Mouse (Mus musculus) layer of hippocampus, postnatal 10 days (tissue): ENCODE data around the gene Rex1bd. TPM values are rescaled to one million over a fixed set of nuclear protein-coding genes. Genes with fewer than 3 reads are reported as not detected.
A peak's percentile ranks its signal among the peaks of the same experiment; 100 is the strongest.

Experiments
- DNase-seq, 2 experiments: peaks; one replicate each; pipeline ENCODE4 v3.0.0; 2021; ENCODE audit warnings: low spot score in 2 of 2
- total RNA-seq, 2 experiments: library from RNA; stranded (reverse); gene quantifications; 2 replicates each; pipeline ENCODE4 v1.2.3; 2021

Rex1bd gene
- total RNA-seq, 2 experiments from 2014 or later = 97.8 to 106 TPM

- no peak for DNase-seq
Observed at GRCm38 (mm10) chr8:70482943-70483342, 23.6 kb downstream of the Rex1bd start.

- no peak for DNase-seq
Observed at GRCm38 (mm10) chr8:70481908-70482307, 24.6 kb downstream of the Rex1bd start.

- DNase-seq = no peak
Observed at GRCm38 (mm10) chr8:70477269-70477982, 29.1 kb downstream of the Rex1bd start.

- DNase-seq = peak; percentile 91 to 94
Observed at GRCm38 (mm10) chr8:70476333-70477268, 30.0 kb downstream of the Rex1bd start, which contains the start of gene Klhl26. Gene Klhl26 (minus strand): TSS chr8:70476968.

GRCm38 (mm10) chr8:70471856-70472255 lies 34.7 kb downstream of the Rex1bd start:
- no peak for DNase-seq

- no peak for DNase-seq
Observed at GRCm38 (mm10) chr8:70469938-70470337, 36.6 kb downstream of the Rex1bd start.

- no peak for DNase-seq
Observed at GRCm38 (mm10) chr8:70469295-70469916, 37.1 kb downstream of the Rex1bd start.

GRCm38 (mm10) chr8:70468733-70469132 lies 37.8 kb downstream of the Rex1bd start:
- no peak for DNase-seq

- DNase-seq = no peak
Observed at GRCm38 (mm10) chr8:70467907-70468306, 38.6 kb downstream of the Rex1bd start.

GRCm38 (mm10) chr8:70467229-70467725 lies 39.3 kb downstream of the Rex1bd start:
- DNase-seq = no peak

- DNase-seq = no peak
Observed at GRCm38 (mm10) chr8:70466771-70467170, 39.8 kb downstream of the Rex1bd start.

- no peak for DNase-seq
Observed at GRCm38 (mm10) chr8:70466305-70466704, 40.2 kb downstream of the Rex1bd start.

GRCm38 (mm10) chr8:70465701-70466100 lies 40.9 kb downstream of the Rex1bd start:
- no peak for DNase-seq

GRCm38 (mm10) chr8:70464162-70464561 lies 42.4 kb downstream of the Rex1bd start:
- DNase-seq = no peak

- DNase-seq = peak; percentile 59 to 64
Observed at GRCm38 (mm10) chr8:70463306-70463705, 43.2 kb downstream of the Rex1bd start.

- DNase-seq = no peak
Observed at GRCm38 (mm10) chr8:70462516-70462813, 44.1 kb downstream of the Rex1bd start.

- no peak for DNase-seq
Observed at GRCm38 (mm10) chr8:70461765-70462515, 44.6 kb downstream of the Rex1bd start.

GRCm38 (mm10) chr8:70460606-70461005 lies 45.9 kb downstream of the Rex1bd start:
- DNase-seq = no peak

- no peak for DNase-seq
Observed at GRCm38 (mm10) chr8:70460199-70460598, 46.4 kb downstream of the Rex1bd start.

GRCm38 (mm10) chr8:70459636-70460035 lies 46.9 kb downstream of the Rex1bd start:
- DNase-seq = no peak

- DNase-seq = no peak
Observed at GRCm38 (mm10) chr8:70458462-70458861, 48.1 kb downstream of the Rex1bd start.
